1 mouse cellular context compared by ENCODE assay signal in the genomic region with DNA sequence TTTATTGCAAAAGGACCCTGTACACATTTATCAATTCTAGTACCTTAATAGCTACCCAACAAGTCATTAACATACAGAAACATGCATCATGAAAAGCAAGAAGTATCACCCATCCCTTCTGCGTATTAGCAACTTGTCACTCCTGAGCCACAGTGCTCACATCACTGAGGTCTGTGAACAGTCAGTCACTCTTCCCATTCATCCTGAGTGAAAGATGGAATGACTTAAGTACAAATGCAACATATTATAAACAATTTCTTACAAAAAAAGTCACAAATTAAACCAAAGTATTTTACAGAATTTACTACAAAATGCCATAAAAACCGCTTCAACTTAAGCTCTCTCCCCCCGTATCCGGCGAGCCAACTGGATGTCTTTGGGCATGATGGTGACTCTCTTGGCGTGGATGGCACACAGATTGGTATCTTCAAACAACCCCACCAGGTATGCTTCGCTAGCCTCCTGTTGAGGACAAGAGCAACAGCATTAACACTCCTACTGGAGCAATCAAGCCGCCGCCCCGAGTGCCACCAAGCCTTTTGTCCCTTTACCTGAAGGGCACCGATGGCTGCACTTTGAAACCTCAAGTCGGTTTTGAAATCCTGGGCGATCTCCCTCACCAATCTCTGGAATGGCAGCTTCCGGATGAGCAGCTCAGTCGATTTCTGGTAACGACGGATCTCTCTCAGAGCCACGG.
TF ChIP-seq lines count a peak whose summit lies in the region.

No protein-coding gene starts in this region.

TF ChIP-seq in MEL, 35 proteins besides CTCF, POLR2A, EP300 and RAD21:
- peak; percentile 96; the same call in 1 of the 2 replicates for TF ChIP-seq CHD1 (IDR thresholded peaks at IDR 0.05; ENCODE audit: low read depth, low read length)
